Mouse (Mus musculus) kidney, postnatal 4 days (tissue): ENCODE measurements around the gene Nfyb.
A peak's percentile ranks its signal among the peaks of the same experiment; 100 is the strongest.

Experiments used
- DNase-seq, 2 experiments: peaks; one replicate each; pipeline ENCODE4 v3.0.0; 2021; ENCODE audit warnings: mixed read lengths in 2 of 2

The Nfyb gene

DNA sequence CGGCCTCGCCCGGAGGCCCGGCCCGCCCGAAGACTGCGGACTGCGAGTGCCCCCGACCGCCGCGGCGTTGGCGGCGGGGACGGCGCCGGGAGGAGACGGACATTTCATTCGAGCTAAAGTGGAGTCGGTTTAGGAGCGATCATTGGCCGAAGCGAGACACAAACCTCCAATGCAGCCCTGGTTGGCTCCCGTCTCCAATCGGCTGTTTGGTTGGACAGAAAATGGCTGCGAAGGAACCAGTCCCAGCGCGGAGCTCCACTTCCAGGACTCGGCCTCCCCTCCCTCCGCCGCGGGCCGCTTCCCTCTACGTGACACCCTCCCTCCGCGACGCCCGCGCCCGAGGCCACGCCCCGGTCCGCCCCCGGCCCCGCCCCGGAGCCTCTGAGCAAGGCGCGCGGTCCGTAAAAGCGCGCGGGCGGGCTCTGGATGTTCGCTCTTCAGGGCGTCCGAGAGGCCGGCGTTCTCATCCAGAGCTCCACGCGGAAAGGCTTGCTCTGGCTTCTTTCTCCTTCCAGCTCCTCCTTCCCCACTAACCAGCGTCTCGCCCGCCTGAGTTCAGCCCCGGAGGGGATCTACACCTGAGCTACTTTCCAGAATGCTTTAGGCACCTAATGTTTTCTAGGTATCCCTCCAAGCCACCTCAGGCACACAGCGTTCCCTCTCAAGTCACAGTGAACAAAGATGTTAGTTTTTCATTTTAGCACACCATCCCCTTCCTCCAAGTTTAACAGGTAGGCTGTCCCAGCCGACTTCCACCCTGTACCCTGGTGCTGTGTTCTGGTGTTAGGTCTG, at the start of gene Nfyb:
Gene Nfyb, minus strand, starts transcription at position 305 of the 792 bp plus-strand sequence.
- DNase-seq: peak; percentile 95 to 97

DNA sequence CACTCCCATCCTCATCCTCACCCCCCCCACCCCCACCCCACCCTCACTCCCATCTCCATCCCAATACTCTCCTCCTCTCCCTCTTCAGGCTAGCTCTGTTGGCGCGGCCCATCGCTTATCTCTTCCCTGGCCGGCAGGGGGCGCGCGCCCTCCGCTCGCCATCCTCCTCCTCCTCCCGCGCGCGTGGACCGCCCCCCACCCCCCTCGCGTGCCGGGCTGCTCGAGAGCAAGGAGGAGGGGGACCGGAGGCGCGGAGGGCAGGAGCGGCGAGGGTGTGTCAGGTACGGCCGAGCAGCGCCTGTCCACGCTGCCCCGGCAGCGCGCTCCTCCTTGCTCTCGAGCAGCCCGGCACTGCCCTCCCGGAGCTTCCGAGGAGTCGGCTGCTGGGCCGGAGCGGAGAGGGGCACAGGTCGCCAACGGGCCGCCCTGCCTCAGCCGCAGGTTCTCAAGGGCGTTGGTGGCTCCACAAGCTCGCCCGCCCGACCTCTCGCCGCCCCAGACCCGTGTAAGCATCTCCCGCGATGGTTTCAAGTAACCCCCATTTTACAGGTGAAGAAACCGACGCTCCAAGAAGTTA, 48.0 kb upstream of the Nfyb start:
- peak; percentile 84 to 89 for DNase-seq

DNA sequence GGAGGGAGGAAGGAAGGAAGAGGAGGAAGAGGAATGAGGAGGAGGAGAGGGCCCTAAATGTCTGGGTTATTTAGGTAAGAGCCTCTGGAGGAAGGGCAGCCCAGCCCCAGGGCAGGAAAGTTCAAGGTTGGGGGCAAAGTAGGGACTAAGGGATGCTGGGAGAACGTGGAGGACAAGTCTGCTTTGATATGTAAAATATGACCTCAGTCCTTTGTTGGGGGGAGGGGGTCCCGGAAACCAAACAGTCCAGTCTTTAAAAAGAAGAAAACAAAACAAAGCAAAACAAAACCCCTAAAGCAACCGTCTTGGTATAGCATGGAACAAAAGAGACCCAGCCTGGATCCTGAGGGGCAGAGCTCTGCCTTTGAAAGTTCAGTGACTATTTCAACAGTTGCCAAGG, 45.4 kb upstream of the Nfyb start:
- no peak for DNase-seq

DNA sequence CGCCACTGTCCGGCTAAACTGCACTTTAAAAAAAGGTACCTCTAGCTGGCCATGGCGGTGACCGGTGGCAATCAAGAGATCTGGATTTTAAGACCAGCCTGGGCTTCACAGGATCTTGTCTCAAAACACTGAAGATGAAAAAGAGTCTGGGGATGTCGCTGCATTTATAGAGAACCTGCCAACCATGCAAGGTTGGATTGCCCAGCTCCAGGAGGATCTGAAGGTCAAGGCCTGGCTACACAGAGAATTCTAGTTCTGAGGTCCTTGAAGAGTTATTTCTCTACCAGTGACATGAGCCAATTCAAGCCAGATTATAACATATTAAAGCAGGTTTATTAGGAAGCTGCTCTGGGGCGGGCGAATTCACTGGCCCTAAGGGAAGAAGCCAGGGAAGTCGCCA, 44.9 kb upstream of the Nfyb start:
- no peak for DNase-seq

DNA sequence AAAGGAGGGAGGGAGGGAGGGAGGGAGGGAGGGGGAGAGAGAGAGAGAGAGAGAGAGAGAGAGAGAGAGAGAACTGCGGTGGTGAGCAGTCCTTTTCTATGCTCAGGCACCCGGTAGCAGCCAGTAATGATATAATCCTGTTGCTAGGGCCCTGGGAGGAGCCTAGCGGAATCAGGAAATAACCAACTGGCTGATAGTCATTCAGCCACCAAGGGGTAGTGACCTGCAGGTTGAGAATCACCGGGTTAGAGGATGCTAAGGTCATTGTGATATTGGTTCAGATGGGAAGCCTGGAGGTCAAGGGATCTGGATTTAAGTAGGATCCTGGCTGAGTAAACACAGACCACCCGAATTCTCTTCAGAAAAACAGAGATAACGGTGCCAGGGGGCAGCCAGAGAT, 44.2 kb upstream of the Nfyb start:
- DNase-seq: no peak

DNA sequence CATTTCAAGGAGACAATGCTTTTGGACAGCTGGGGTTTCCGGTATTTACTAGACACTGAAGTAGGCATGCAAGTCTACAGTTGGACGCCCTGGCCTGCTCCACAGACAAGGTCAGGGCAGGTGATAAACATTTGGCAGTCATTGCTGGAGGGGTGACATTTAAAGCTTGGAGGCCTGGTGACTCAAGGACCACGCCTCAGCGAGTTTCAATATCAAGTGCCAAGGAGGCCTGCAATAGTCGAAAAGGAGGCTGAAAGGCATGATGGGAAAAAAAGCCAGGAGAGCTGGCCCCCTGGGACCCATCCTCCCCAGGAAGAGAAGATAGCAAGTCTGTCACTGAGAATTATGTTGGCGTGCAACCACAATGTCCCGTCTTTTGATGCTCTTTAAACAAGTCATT, 43.3 kb upstream of the Nfyb start:
- DNase-seq: no peak

DNA sequence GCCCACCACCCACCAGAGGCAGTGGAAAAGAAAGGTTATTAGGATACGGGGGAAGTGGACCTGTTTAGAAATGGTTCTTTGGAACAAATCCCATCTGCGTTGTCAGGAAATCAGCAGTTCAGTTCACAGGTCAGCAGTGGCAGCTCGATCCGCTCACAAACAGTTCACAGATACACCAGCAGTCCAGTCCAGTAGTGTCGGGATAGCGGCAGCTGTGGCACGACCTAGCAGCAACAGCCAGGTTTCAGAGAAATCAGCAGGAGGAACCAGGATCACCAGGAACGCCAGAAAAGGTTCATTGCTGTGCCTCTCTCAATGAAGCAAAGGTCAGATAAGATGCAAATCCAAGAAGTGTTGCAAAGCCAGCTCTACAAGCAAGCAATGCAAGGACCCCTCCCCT, 42.5 kb upstream of the Nfyb start:
- DNase-seq: no peak

DNA sequence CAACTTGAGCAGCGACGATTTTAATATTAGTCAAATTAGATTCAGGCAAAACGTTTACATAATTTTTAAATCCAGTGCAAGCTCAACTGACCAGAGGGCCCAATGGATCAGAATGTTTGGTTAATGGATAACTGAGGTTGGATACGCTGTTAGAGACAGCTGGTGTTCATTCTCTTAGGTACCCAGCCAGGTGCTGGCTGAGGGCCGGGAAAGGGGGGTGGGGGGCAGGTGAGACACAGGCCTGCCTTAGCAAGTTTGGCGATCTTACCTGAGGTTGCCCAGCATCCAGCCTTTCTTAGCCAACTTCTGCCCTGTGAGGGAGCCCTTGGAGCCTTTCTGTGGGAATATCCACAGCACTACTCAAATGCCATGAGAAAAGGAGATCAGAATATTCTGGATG, 41.2 kb upstream of the Nfyb start:
- DNase-seq: peak; percentile 31 to 62

DNA sequence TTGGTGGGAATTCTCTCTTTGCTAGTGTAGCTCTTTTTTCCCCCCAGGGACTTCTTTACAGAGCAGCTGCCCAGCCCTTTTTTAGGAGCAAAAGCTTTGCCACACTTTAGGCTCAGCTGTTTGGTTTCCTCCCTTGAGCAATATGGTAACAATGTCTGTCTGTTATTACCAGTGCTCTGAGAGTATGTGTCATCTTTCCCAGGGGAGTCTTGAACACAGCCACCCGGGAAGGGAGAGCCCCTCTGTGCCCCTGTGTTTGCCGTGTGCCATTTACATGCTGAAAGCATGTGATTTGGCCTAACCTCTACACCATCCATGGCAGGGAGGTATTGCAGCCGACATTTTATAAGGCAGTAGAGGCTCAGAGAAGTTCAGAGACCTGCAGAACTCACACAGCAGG, 40.5 kb upstream of the Nfyb start:
- DNase-seq: no peak

DNA sequence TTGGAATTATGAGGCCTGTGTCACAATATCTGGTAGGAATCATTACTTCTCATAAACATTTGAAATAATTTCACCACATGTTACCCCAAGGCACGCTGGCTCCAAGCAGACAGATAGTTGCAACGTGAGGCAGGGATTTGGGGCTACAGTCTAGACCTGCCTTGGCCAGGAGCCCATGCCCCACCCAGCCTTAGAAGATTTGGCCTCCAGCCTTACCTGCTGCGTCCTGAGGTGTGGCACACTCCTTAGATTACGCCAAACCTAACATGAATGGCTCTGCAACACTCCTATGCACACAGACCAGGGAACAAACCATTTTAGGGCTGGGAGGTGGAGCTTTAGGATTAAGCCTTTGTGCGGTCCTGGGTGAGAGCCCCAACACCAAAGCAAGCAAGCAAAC, 36.1 kb upstream of the Nfyb start:
- DNase-seq: no peak

DNA sequence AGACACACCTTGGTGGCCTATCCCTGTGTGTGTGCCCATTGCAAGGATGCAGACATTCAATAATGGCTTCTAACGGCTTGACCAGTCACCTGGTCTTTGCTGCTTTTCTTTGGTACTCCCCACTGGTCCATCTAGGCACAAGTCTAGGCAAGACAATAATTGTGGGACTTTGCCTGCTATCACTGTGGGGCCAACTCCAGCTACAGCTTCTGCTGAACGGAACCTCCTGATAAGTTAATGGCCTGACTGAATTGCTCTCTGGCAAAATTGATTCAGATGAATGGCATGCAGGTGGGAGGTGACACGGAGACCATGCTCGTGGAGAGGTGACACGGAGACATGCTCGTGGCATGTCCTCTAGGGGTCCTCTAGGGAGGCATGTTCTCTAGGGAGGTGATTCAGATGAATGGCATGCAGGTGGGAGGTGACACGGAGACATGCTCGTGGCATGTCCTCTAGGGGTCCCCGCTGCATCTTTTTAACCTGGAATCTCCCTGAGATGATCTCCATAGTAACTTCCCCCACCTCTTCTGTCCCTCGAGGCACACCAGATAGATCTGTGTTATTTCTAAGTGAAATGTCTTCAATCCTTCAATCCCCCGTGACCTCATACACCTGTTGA, 34.5 kb upstream of the Nfyb start:
- no peak for DNase-seq

DNA sequence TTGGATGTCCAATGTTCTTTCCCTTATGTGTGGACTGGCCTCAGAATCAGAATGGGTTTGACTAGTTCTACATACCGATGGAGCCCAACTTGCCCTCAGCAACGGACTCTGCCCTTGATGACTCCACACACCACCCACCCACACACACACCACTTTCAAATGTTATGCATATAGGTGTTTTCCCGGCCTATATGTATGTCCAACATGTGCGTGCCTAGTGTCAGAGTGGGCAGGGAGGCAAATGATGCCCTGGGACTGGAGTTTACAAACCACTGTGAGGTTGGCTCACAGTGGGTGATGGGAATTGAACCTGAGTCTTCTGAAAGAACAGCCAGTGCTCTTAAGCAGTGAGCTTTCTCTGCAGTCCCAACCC, 33.2 kb upstream of the Nfyb start:
- DNase-seq: no peak

DNA sequence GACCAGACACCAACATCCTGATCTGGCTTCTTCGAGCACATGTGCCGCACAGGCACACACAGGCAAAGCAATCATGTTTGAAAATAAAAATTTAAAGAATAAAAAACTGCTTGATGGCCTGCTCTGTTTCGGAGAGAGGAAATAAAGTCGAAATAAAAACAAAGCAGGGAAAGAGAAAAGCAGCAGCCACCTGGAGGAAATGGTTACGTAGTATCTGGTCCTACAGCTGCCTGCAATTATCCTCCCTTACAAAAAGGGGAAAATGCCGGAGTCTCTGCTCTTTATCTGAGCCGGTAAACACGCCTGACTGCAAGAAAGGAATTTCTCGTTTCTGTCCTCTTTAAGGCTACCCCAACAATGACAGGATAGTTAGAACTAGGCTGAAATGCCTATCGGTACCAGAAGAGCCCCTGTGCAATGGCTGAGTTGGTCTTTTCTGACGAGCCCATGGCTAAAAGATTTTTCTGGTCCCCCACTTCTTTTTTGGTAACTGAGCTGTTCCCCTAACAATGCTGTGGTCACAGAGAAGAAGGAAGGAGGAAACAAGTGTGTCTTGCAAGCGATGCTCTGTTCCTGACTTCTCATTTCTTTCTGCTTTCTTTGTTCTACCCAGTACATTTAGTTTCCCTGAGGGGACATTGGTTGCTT, 32.7 kb upstream of the Nfyb start:
- no peak for DNase-seq

DNA sequence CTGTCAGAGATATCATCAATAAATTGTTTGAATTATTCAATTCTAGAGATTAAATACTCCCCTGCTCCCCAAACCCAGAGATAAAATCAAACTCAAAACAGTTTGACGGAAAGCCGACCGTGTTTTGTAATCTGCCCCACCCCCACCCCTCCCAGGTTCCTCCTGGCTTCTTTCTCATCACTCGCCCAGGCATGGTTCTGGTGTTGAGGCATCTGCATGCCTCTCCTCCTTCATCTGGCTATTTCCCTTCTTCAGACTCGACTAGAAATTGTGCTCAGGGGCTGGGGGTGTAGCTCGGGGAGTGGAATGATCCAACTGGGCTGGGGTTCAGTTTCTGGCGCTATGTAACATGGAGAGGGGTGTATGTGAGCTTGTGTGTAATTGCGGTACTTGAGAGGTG, 31.8 kb upstream of the Nfyb start:
- no peak for DNase-seq

DNA sequence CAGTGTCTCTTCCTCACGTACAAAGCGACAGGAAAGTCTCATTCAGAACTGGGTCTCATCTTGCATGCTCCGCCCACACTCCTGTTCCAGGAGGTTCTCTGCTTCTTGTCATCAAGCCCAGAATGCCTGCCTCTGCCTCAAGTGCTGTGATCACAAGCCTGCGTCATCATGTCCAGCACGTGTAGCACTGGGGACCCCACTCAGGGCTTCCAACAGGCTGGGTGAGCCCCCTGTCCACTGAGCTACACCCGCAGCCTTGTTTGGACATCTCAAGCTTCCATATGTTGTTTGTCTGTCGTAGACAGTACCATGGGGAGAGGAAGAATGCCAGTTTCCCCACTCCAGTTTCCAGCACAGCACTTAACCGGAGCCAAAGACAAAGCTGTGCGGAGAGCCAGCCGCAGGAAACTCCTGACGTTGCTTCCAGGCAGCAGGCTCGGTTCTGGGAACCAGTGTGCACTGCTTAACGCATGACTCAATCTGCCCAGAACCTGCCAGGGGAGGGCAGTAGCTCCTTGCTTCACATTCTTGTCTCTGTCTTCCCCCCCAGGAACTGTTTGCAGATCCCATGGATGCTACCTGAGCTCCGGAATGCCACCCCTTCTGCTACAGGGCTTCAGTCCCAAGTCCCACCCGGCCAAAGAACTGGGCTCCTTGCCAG, 31.3 kb upstream of the Nfyb start:
- peak; percentile 63 to 74 for DNase-seq

DNA sequence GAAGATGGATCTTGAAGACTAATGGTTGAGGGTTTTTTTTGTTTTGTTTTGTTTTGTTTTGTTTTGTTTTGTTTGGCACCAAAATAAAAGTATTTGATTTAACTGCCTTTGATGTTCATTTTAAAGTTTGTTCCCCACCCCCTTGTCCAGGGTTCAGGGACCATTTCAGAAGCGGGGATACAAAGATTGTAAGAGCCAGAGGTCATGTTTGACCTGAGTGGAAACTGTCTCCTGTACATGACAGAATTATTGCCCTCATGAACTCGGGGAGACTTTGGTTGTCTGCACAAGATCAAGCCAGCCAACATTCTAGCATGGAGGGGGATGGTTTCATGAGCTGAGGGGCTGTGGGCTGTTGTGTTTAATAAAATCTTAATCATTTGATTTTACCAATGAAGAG, 28.4 kb upstream of the Nfyb start:
- DNase-seq: no peak

DNA sequence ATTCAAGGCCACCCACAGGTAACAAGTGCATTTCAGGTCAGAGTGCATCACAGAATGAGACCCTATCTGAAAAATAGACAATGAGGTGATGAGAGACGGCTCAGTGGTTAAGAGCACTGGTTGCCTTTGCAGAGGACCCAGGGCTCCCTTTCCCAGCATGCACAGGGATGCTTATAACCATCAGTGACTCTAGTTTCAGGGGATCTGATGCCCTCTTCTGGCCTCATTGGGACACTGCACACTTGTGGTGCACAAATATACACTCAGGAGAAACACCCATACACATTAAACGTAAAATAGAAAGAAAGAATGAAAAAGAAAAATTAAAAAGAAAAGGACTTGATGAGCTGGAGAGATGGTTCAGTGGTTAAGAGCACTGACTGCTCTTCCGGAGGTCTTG, 27.8 kb upstream of the Nfyb start:
- no peak for DNase-seq

DNA sequence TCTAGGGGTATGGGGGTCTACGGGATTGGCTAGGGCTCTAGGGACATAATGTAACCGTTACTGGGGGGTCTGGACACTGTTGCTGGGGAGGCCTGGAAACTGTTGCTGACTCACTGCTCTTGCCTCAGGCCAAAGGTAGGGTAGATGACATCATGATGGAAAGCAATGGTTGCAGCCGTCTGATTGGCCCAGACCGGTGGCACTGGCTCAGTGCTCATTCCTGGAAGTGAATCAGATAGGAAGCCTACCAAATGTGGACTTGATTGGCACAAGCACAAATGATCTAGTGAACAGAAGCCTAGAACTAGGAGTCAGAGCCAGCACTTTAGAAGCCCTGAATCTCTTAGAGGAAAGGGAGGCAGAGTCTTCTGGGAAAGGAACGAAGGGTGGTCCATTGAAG, 26.6 kb upstream of the Nfyb start:
- no peak for DNase-seq

DNA sequence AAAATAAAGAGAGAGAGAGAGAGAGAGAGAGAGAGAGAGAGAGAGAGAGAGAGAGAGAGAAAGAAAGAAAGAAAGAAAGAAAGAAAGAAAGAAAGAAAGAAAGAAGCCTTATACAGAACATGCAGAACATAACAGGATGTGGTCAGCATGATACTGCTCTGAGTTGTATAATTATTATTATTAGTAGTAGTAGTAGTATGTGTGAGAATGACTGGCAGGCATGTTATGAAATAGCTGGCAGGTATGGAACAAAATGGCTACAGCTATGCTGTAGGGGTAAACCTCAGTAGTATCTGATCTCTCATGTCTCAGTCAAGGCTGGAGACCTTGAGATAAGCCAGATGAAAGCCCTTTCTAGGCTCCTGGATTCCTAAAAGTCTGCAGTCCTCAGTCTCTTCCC, 25.2 kb upstream of the Nfyb start:
- DNase-seq: no peak

DNA sequence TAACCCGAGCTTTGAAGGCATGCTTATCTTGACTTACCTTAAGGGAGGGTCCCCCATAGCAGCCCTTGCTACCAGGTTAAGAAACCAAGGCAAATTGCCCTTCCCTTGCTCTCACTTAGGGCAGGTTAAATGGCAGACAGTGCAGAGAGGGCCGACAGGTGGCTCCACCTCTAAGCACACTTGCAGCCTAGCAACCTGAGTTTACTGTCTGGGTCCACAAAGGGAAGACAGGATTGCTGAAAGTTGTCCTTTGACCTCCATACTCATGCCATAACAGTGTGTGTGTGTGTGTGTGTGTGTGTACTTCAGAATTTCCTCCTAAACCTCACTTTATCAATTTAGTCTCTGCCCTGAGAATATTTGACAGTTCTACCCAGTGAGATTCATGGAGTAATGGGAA, 18.5 kb upstream of the Nfyb start:
- DNase-seq: no peak

DNA sequence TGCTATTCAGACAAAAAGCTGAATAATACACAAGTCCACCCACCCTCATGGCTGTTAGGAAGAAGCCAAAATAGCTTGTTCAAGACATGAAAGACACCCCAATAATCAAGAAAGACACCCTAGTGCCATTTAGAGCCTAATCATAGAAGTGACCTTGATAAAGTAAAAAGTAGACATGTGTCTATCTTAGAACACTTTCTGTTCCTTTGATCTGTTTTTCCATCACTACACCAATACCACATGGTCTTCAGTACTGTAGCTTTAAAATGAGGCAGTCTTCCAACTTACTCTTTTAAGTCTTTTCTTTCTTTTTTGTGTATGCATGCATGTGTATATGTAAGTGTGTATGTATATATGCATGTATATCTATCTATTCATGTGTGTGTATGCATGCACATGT, 16.9 kb upstream of the Nfyb start:
- no peak for DNase-seq

DNA sequence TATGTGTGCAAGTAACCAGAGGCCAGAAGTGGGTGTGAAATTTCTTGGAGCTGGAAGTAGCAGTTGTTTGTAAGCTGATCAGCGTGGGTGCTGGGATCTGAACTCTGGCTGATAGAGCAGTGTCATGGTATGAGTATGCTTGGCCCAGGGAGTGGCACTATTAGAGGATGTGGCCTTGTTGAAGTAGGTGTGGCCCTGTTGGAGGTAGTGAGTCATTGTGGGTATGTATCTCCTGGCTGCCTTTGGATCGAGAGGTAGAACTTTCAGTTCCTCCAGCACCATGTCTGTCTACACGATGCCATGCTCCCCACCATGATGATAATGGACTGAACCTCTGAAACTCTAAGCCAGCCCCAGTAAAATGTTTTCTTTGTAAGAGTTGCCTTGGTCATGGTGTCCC, 16.4 kb upstream of the Nfyb start:
- DNase-seq: no peak

DNA sequence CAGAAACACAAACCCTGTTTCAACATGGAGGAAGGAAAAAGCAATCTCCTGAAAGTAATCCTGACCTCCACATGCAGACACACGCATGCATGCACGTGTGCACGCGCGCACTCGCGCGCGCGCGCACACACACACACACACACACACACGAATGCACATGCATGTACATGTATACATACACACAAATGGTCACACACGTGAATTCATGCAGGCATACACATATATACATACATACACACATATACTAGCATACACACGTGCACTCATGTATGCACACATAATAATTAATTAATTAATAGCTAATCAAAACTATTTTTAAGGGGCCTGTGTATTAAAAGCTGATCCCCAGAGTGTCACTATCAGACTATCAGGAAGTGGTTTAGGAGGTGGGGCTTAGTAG, 15.9 kb upstream of the Nfyb start:
- no peak for DNase-seq
